ENCODE assay signal across 23 mouse cellular contexts in genomic region chr10:5423984-5424383, GRCm38 (mm10).
A peak's percentile ranks its signal among the peaks of the same experiment; 100 is the strongest.
DNase-seq lines count a peak whose midpoint lies in the region; ATAC-seq and TF ChIP-seq lines count a peak whose summit lies in the region.
"Had no signal": no experiment of that assay in that cellular context is flagged by ENCODE, and none has a peak within 500 bp of the region (broad histone marks: within the 10 kb centered on the region; RNA-seq: fewer than 3 reads in every experiment).

No protein-coding gene starts in this region.

- no peak overlapping the region for H3K27ac ChIP-seq in forebrain, embryonic 14.5 days (ENCODE audit: low read depth, low read length)
- no peak overlapping the region for H3K27ac ChIP-seq in forebrain, embryonic 12.5 days
- no peak overlapping the region for H3K27ac ChIP-seq in midbrain, postnatal 0 days (ENCODE audit: low read depth, low read length)
- H3K27ac ChIP-seq in midbrain, embryonic 11.5 days (ENCODE audit: low read depth, low read length), result no peak overlapping the region
- H3K27ac ChIP-seq: embryonic facial prominence, embryonic 13.5 days; heart, adult 2 months; kidney, postnatal 0 days; neural tube, embryonic 13.5 days had no signal

- no peak overlapping the region for H3K4me2 ChIP-seq in forebrain, embryonic 14.5 days (ENCODE audit: low read length)
- no peak overlapping the region for H3K4me2 ChIP-seq in forebrain, embryonic 12.5 days
- H3K4me2 ChIP-seq in midbrain, postnatal 0 days (ENCODE audit: low read depth, low read length, poor library complexity, severe bottlenecking), result no peak overlapping the region
- no peak overlapping the region for H3K4me2 ChIP-seq in midbrain, embryonic 11.5 days
- H3K4me2 ChIP-seq: embryonic facial prominence, embryonic 13.5 days; neural tube, embryonic 13.5 days had no signal

- H3K27me3 ChIP-seq in forebrain, embryonic 14.5 days (replicated peaks; ENCODE audit: control insufficient read depth, insufficient read depth, low read length), result no peaks in the 10 kb centered on the region
- no peaks in the 10 kb centered on the region for H3K27me3 ChIP-seq in forebrain, embryonic 12.5 days
- H3K27me3 ChIP-seq in midbrain, postnatal 0 days (ENCODE audit: insufficient read depth, low read length), result no peaks in the 10 kb centered on the region
- H3K27me3 ChIP-seq in midbrain, embryonic 11.5 days (ENCODE audit: control insufficient read depth, insufficient read depth, low read length), result no peaks in the 10 kb centered on the region
- H3K27me3 ChIP-seq: embryonic facial prominence, embryonic 13.5 days; neural tube, embryonic 13.5 days had no signal

- 51% methylated on average over 4 of the region's 4 CpGs for WGBS in forebrain, embryonic 14.5 days
- WGBS in forebrain, embryonic 12.5 days, result 79% methylated on average over 4 of the region's 4 CpGs
- WGBS in midbrain, postnatal 0 days, result 53% methylated on average over 4 of the region's 4 CpGs
- 86% methylated on average over 4 of the region's 4 CpGs for WGBS in midbrain, embryonic 11.5 days

- H3K4me1 ChIP-seq in forebrain, embryonic 14.5 days (ENCODE audit: control insufficient read depth, insufficient read depth, low read length), result no peaks in the 10 kb centered on the region
- H3K4me1 ChIP-seq in forebrain, embryonic 12.5 days, result no peaks in the 10 kb centered on the region
- no peaks in the 10 kb centered on the region for H3K4me1 ChIP-seq in midbrain, postnatal 0 days (ENCODE audit: insufficient read depth, low read length)
- no peaks in the 10 kb centered on the region for H3K4me1 ChIP-seq in midbrain, embryonic 11.5 days (ENCODE audit: control insufficient read depth, insufficient read depth, low read length)
- H3K4me1 ChIP-seq: embryonic facial prominence, embryonic 13.5 days; neural tube, embryonic 13.5 days had no signal

- no peaks in the 10 kb centered on the region for H3K9me3 ChIP-seq in forebrain, embryonic 14.5 days (replicated peaks; ENCODE audit: control insufficient read depth, low read length)
- H3K9me3 ChIP-seq in forebrain, embryonic 12.5 days, result no peaks in the 10 kb centered on the region
- H3K9me3 ChIP-seq in midbrain, postnatal 0 days (ENCODE audit: low read length), result no peaks in the 10 kb centered on the region
- 0 out of 2 replicates have a peak, but pooled peaks cover 3% of the 10 kb centered on the region for H3K9me3 ChIP-seq in midbrain, embryonic 11.5 days (ENCODE audit: control insufficient read depth, low read length)
- H3K9me3 ChIP-seq: embryonic facial prominence, embryonic 13.5 days; neural tube, embryonic 13.5 days had no signal

- DNase-seq in forebrain, embryonic 14.5 days (ENCODE audit: low spot score), result peak; percentile 16
- peak; percentile 9 for DNase-seq in layer of hippocampus, adult 9-11 months
- no peak for DNase-seq in layer of hippocampus, postnatal 36 days
- DNase-seq in midbrain, postnatal 0 days (ENCODE audit: low spot score), result peak; percentile 63
- DNase-seq in midbrain, embryonic 11.5 days (ENCODE audit: low spot score, missing footprints), result no peak
- peak; percentile 5 for DNase-seq in retina, postnatal 7 days (ENCODE audit: low read depth, low spot score)
- DNase-seq in frontal cortex, postnatal 36 days (ENCODE audit: low spot score in 2 of 2), result no peak
- DNase-seq: adrenal gland, adult 8-10 months; B cell, adult 2 months; cerebellum, adult 11 months; gastrocnemius, postnatal 25 days; heart, adult 2 months; heart, postnatal 36 days; kidney, adult 11 months; liver; lung, adult 18-20 months; right cerebral cortex, postnatal 14 days; spleen, adult 18-20 months; thymus, postnatal 36 days had no signal

- TF ChIP-seq CTCF in midbrain, postnatal 0 days (IDR thresholded peaks at IDR 0.05), result no peak

- no peak overlapping the region for H3K4me3 ChIP-seq in forebrain, embryonic 14.5 days (ENCODE audit: low read depth, low read length)
- H3K4me3 ChIP-seq in forebrain, embryonic 12.5 days (replicated peaks), result no peak overlapping the region
- no peak overlapping the region for H3K4me3 ChIP-seq in midbrain, postnatal 0 days (ENCODE audit: low read depth, low read length)
- no peak overlapping the region for H3K4me3 ChIP-seq in midbrain, embryonic 11.5 days (ENCODE audit: low read depth, low read length)
- H3K4me3 ChIP-seq: embryonic facial prominence, embryonic 13.5 days; heart, adult 2 months; neural tube, embryonic 13.5 days had no signal

- no peaks in the 10 kb centered on the region for H3K36me3 ChIP-seq in forebrain, embryonic 14.5 days (ENCODE audit: control insufficient read depth, insufficient read depth, low read length)
- no peaks in the 10 kb centered on the region for H3K36me3 ChIP-seq in forebrain, embryonic 12.5 days (replicated peaks)
- H3K36me3 ChIP-seq in midbrain, postnatal 0 days (ENCODE audit: insufficient read depth, low read length), result 0 out of 2 replicates have a peak, but pooled peaks cover 8% of the 10 kb centered on the region
- no peaks in the 10 kb centered on the region for H3K36me3 ChIP-seq in midbrain, embryonic 11.5 days (ENCODE audit: control insufficient read depth, insufficient read depth, low read length)
- H3K36me3 ChIP-seq: embryonic facial prominence, embryonic 13.5 days; neural tube, embryonic 13.5 days had no signal

- H3K9ac ChIP-seq in forebrain, embryonic 14.5 days (ENCODE audit: low read length), result no peak overlapping the region
- H3K9ac ChIP-seq in forebrain, embryonic 12.5 days, result no peak overlapping the region
- no peak overlapping the region for H3K9ac ChIP-seq in midbrain, postnatal 0 days (replicated peaks; ENCODE audit: low read length, poor library complexity, severe bottlenecking)
- H3K9ac ChIP-seq in midbrain, embryonic 11.5 days (ENCODE audit: low read length), result no peak overlapping the region
- H3K9ac ChIP-seq: embryonic facial prominence, embryonic 13.5 days; neural tube, embryonic 13.5 days had no signal

- no peak for ATAC-seq in forebrain, embryonic 14.5 days
- no peak for ATAC-seq in forebrain, embryonic 12.5 days (ENCODE audit: low FRiP score)
- no peak for ATAC-seq in midbrain, postnatal 0 days (ENCODE audit: low FRiP score)
- no peak for ATAC-seq in midbrain, embryonic 11.5 days (ENCODE audit: low FRiP score)

Comparison
In these comparisons a context has a peak if more than half of its experiments do, and no peak if none do; other contexts are left out.
1. DNase-seq: peak in forebrain, embryonic 14.5 days (single experiment), layer of hippocampus, adult 9-11 months (single experiment), midbrain, postnatal 0 days (single experiment) and retina, postnatal 7 days (single experiment); none in layer of hippocampus, postnatal 36 days (0 of 2), midbrain, embryonic 11.5 days (single experiment) and frontal cortex, postnatal 36 days (0 of 2).